Mouse (Mus musculus): ENCODE data around the gene Wnt9a. TPM values are rescaled to one million over a fixed set of nuclear protein-coding genes. Genes with fewer than 3 reads are reported as not detected.

The Wnt9a gene
- 7.5 and 7.6 TPM in 2 replicates for polyA plus RNA-seq (2011; ENCODE audit: insufficient read length, low read depth, missing spikeins)

DNA sequence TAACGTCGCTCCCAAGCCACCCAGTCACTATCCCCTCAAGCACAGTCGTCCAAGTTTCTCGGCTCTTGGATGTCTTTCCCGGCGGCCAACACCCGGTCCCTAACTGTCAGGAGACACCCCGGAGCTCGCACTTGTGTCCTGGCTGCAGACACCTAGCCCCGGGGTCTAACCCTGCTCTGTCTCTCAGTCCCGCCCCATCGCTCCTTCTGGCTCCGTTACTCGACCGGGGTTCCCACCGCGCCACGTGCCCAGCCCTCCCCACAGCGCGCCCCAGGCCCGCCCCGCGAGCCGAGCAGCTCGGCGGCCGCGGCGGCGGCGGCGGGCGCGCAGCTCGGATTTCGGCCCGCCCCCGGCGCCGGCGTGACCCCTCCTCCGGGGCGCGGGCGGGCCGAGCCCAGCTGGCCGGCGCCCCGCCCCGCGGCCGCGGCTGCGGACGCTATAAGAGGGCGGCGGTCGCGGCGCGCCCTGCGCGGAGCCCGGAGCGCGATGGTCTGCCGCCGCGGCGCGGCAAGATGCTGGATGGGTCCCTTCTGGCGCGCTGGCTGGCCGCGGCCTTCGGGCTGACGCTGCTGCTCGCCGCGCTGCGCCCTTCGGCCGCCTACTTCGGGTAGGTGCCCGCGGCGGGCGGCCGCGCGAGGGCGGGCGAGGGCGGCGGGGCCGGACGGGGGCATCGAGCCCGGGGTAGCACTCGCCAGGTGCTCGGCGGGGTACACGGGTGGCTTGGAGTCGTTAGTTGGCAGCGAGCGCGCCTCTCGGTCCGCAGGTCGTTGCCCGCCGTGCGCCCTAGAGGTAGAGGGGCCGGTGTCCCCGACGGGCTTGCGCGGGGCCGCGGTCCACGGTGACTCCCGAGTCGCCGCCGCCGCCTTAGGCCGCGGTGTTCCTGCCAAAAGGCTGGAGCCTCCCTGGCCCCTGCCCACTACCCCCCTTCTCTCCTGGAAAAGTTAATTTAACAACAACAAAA is at the start of gene Wnt9a:
Wnt9a (plus strand) TSS at position 468 of the 961 bp plus-strand sequence.
- 0 out of 2 replicates have a peak within 1 kb of the TSS, but pooled peaks have one; percentile 2 for H3K27ac ChIP-seq (ENCODE audit: insufficient read depth, low read length)
- TF ChIP-seq CTCF (IDR thresholded peaks at IDR 0.05; ENCODE audit: borderline replicate concordance, insufficient read depth, low read length) (no peak), POLR2A (IDR thresholded peaks at IDR 0.05; ENCODE audit: low read depth, low read length) (peak; percentile 90)
- peaks cover 8% of the 10 kb centered on the region; the same call in 1 of the 2 replicates for H3K4me1 ChIP-seq (ENCODE audit: control insufficient read depth, insufficient read depth, low read length)

DNA sequence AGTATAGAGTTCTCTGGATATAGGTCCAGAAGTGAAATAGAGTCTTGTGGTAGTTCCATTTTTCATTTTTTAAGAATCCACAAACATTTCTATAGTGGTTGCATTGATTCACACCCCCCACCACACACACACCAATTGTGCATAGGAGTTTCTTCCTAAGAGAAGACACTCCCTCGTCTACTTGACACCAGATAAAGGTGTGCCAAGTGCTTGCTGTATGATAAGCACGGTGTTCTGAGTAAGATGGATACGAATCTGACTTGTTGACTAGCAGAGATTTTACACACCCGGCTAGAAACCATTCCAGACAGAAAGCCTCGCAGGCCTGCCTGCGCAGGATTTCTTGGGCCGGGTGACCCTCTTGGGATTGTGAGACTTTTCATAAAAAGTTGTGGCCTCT is 47.1 kb upstream of the Wnt9a start:
- Histone ChIP-seq H3K4me3 (ENCODE audit: insufficient read depth, low read length) (no peak overlapping the region), H3K27ac (ENCODE audit: insufficient read depth, low read length) (no peak overlapping the region), H3K4me1 (ENCODE audit: control insufficient read depth, insufficient read depth, low read length) (no peaks in the 10 kb centered on the region)
- no peak for TF ChIP-seq POLR2A (IDR thresholded peaks at IDR 0.05; ENCODE audit: low read depth, low read length)
- no peak for TF ChIP-seq CTCF (IDR thresholded peaks at IDR 0.05; ENCODE audit: borderline replicate concordance, insufficient read depth, low read length)

More for the DNA sequence above, at the start of gene Wnt9a:
- peak within 1 kb of the TSS; percentile 52 for H3K4me3 ChIP-seq (ENCODE audit: insufficient read depth, low read length)

DNA sequence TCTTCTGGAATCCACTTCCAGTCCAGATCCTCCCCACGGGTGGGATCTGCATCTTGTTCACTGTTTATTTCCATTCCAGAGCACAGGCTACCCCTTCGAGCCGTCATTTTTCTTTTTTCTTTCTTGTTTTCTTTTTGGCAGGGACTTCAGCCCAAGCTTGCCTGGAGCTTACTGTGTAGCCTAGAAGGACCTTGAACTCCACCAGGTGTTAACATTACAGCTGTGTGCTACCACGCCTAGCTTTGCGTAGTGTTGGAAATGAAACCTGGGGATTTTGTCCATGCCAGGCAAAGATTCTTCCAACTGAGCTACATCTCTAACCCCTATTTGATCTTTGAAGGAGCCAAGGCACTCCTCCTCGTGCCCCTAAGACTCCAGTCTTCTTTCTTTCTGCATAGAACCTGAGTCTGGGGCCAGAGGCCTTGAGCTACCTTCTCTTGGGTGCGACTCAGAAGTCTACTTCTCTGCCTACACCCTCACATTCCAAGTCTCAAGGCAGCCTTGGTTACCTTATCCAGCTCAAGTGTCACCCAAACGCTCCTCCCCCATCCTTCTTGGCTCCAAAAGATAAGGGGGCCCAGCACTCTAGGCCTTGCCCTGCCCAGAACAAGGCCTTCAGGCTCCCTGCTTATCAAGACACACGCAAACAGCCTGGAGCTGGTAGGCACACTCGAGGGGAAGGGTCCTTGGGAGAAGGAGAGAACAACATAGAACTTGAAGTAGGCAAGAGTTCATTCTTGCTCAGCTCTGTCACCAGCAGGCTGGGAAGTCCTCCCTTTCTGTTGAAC is 45.8 kb upstream of the Wnt9a start:
- Histone ChIP-seq H3K4me1 (ENCODE audit: control insufficient read depth, insufficient read depth, low read length) (no peaks in the 10 kb centered on the region), H3K4me3 (ENCODE audit: insufficient read depth, low read length) (no peak overlapping the region), H3K27ac (ENCODE audit: insufficient read depth, low read length) (no peak overlapping the region)
- TF ChIP-seq POLR2A (IDR thresholded peaks at IDR 0.05; ENCODE audit: low read depth, low read length) (no peak), CTCF (IDR thresholded peaks at IDR 0.05; ENCODE audit: borderline replicate concordance, insufficient read depth, low read length) (no peak)

DNA sequence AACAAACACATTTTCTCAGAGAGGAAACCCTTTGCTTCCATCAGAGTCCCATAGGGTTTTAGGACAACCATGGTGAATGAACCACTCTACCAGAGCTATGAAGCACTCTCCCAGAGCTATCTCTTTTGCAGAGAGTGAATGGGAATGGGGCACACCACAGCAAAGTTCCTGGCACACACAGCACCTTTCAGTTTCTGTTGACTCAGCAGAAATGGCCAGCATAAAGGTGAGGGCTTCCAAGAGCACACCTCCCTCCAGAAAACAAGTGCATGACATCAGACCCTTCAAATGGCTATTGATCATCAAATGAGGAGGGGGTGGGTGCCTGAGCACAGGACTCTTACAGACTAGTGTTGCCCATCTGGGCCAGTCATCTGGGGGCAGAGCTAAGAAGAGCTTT is 44.4 kb upstream of the Wnt9a start:
- Histone ChIP-seq H3K4me3 (ENCODE audit: insufficient read depth, low read length) (no peak overlapping the region), H3K4me1 (ENCODE audit: control insufficient read depth, insufficient read depth, low read length) (no peaks in the 10 kb centered on the region), H3K27ac (ENCODE audit: insufficient read depth, low read length) (no peak overlapping the region)
- no peak for TF ChIP-seq POLR2A (IDR thresholded peaks at IDR 0.05; ENCODE audit: low read depth, low read length)
- TF ChIP-seq CTCF (IDR thresholded peaks at IDR 0.05; ENCODE audit: borderline replicate concordance, insufficient read depth, low read length), result no peak

GRCm38 (mm10) chr11:59263870-59264563 is 42.7 kb upstream of the Wnt9a start:
- Histone ChIP-seq H3K27ac (ENCODE audit: insufficient read depth, low read length) (no peak overlapping the region), H3K4me1 (ENCODE audit: control insufficient read depth, insufficient read depth, low read length) (no peaks in the 10 kb centered on the region), H3K4me3 (ENCODE audit: insufficient read depth, low read length) (peak overlapping the region; percentile 19)
- TF ChIP-seq CTCF (IDR thresholded peaks at IDR 0.05; ENCODE audit: borderline replicate concordance, insufficient read depth, low read length) (no peak; the same call in 1 of the 2 replicates), POLR2A (IDR thresholded peaks at IDR 0.05; ENCODE audit: low read depth, low read length) (no peak)

DNA sequence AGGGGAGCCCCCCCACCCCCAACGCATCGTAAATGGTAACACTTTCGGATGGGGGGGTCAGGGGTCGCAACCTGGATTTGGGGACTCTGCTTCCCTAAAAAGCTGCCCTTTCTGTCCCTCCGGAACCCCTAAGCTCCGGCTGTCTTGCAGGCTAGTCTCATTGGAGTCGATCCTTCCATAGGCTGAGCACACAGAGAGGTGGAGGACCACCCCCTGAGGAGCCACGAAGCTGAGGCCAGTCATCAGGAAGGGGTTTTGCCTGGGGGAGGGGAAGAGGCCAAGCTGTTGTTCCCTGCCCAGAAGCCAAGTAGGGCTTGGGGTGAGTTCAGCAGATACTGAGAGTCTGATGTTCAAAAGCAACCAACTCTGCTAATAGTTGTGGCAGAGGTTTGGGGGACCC is 42.1 kb upstream of the Wnt9a start:
- no peak overlapping the region for H3K27ac ChIP-seq (ENCODE audit: insufficient read depth, low read length)
- H3K4me3 ChIP-seq (ENCODE audit: insufficient read depth, low read length), result no peak overlapping the region
- H3K4me1 ChIP-seq (ENCODE audit: control insufficient read depth, insufficient read depth, low read length), result no peaks in the 10 kb centered on the region
- no peak for TF ChIP-seq CTCF (IDR thresholded peaks at IDR 0.05; ENCODE audit: borderline replicate concordance, insufficient read depth, low read length)
- no peak for TF ChIP-seq POLR2A (IDR thresholded peaks at IDR 0.05; ENCODE audit: low read depth, low read length)

DNA sequence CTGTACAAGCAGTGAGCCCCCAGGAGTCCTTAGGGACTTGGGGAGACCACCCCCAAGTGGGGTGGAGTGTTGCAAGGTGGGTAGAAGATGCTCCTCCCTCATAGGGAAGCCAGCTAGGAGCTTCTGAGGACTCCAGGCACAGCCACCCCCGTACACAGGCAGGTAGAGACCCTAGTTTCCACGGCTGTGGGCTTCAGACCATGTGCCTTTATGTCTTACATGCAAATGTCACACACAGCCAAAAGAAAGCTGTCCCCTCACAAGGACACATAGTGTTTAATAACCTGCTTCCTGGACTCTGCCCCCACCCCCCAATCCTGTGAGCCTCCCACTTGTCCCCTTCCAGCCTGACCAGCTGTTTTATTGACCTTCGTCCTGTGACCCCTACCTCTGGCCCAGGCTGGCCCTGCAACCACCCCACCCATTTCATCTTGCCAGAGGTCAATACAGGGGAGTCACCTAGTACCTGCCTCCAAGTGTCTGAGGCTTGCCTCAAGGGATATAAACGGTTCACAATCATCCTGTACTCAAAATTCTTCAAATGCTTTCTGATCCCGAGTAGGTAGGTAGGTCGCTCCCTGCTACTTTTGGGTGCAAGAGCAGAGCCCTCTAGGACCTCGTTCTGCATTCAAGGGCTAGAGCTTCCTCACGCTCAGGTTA is 41.4 kb upstream of the Wnt9a start:
- no peak overlapping the region for H3K4me3 ChIP-seq (ENCODE audit: insufficient read depth, low read length)
- no peaks in the 10 kb centered on the region for H3K4me1 ChIP-seq (ENCODE audit: control insufficient read depth, insufficient read depth, low read length)
- TF ChIP-seq POLR2A (IDR thresholded peaks at IDR 0.05; ENCODE audit: low read depth, low read length), result no peak
- no peak for TF ChIP-seq CTCF (IDR thresholded peaks at IDR 0.05; ENCODE audit: borderline replicate concordance, insufficient read depth, low read length)
- no peak overlapping the region for H3K27ac ChIP-seq (ENCODE audit: insufficient read depth, low read length)

GRCm38 (mm10) chr11:59266727-59267126 is 40.0 kb upstream of the Wnt9a start:
- TF ChIP-seq POLR2A (IDR thresholded peaks at IDR 0.05; ENCODE audit: low read depth, low read length), result no peak
- no peak for TF ChIP-seq CTCF (IDR thresholded peaks at IDR 0.05; ENCODE audit: borderline replicate concordance, insufficient read depth, low read length)
- no peak overlapping the region for H3K27ac ChIP-seq (ENCODE audit: insufficient read depth, low read length)
- H3K4me1 ChIP-seq (ENCODE audit: control insufficient read depth, insufficient read depth, low read length), result no peaks in the 10 kb centered on the region
- no peak overlapping the region for H3K4me3 ChIP-seq (ENCODE audit: insufficient read depth, low read length)

DNA sequence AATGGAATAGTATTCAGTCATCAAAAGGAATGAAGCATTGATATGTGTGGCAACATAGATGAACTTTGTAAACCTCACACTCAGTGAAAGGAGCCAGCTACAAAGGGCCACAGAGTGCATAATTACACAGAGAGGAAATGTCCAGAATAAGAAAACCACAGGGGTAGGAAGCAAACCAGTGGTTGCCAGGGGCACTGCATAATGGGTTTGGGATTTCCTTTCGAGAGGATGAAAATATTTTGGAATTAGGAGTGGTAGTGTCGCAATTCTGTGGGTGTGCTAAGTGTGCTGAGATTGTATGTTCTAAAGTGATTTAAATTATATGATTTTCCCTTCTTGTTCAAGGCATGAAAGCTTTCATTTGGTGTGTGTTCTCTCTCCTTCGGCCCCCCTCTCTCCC is 32.5 kb upstream of the Wnt9a start:
- TF ChIP-seq CTCF (IDR thresholded peaks at IDR 0.05; ENCODE audit: borderline replicate concordance, insufficient read depth, low read length), result no peak
- TF ChIP-seq POLR2A (IDR thresholded peaks at IDR 0.05; ENCODE audit: low read depth, low read length), result no peak
- Histone ChIP-seq H3K4me3 (ENCODE audit: insufficient read depth, low read length) (no peak overlapping the region), H3K4me1 (ENCODE audit: control insufficient read depth, insufficient read depth, low read length) (no peaks in the 10 kb centered on the region), H3K27ac (ENCODE audit: insufficient read depth, low read length) (no peak overlapping the region)
